Mouse (Mus musculus) intestine, embryonic 14.5 days (tissue): ENCODE measurements around the gene Chst5. TPM values are rescaled to one million over a fixed set of nuclear protein-coding genes. Genes with fewer than 3 reads are reported as not detected.

Source experiments
- ATAC-seq: fragments of 200-750 bp; cut with Nextera tagmentation; replicated peaks from 2 replicates; pipeline ENCODE4 v1.8.0; 2017; ENCODE audit warnings: low read depth, moderate number of reproducible peaks, moderate TSS enrichment, moderate library complexity; ENCODE audit not compliant: low FRiP score, low TSS enrichment
- DNase-seq: peaks from one replicate; pipeline ENCODE4 v3.0.0-alpha.2; 2018; ENCODE audit warnings: low spot score
- H3K27ac ChIP-seq: fragments of 300-500 bp; sonication (generic); 2 replicates; pipeline ENCODE4 v1.5.1; 2014; ENCODE audit warnings: low read depth, mild to moderate bottlenecking, control low read depth
- H3K27me3 ChIP-seq: fragments of 300-500 bp; sonication (generic); replicated peaks from 2 replicates; pipeline ENCODE4 v1.6.1; 2014; ENCODE audit warnings: low read length, control low read depth; ENCODE audit not compliant: control insufficient read depth, insufficient read depth
- H3K36me3 ChIP-seq: fragments of 300-500 bp; sonication (generic); 2 replicates; pipeline ENCODE4 v1.6.1; 2014; ENCODE audit warnings: low read length, control low read depth; ENCODE audit not compliant: control insufficient read depth, insufficient read depth
- H3K4me1 ChIP-seq: fragments of 300-500 bp; sonication (generic); replicated peaks from 2 replicates; pipeline ENCODE4 v1.6.1; 2014; ENCODE audit warnings: low read length, control low read depth, mixed read lengths; ENCODE audit not compliant: control insufficient read depth, insufficient read depth
- H3K4me2 ChIP-seq: fragments of 300-500 bp; sonication (generic); 2 replicates; pipeline ENCODE4 v1.6.1; 2014; ENCODE audit warnings: low read length
- H3K4me3 ChIP-seq: fragments of 300-500 bp; sonication (generic); 2 replicates; pipeline ENCODE4 v1.5.1; 2014; ENCODE audit warnings: low read depth, low read length, control low read depth, mixed read lengths
- H3K9ac ChIP-seq: fragments of 300-500 bp; sonication (generic); 2 replicates; pipeline ENCODE4 v1.6.1; 2014; ENCODE audit warnings: mild to moderate bottlenecking, low read length
- H3K9me3 ChIP-seq: fragments of 300-500 bp; sonication (generic); 2 replicates; pipeline ENCODE4 v1.6.1; 2016; ENCODE audit warnings: low read length, control low read depth; ENCODE audit not compliant: control insufficient read depth
- WGBS: fragments of 180-500 bp; shearing (Covaris S2); extraction: QIAGEN DNeasy Blood & Tissue Kit; methylation state at CpG from one replicate; pipeline ENCODE4 v1.1.7; 2014; 5-methylcytosine and 5-hydroxymethylcytosine counted together
- polyA plus RNA-seq: library from polyadenylated mRNA; unstranded; fragments of >200 nt; fragmentation: Nextera tagmentation; extraction: Ambion mirVana; gene quantifications from 2 replicates; pipeline ENCODE4 v1.2.1, GENCODE M21; 2014

Gene Chst5
- polyA plus RNA-seq, 1 experiment from 2014 or later, result 2.1 TPM

- H3K4me2 ChIP-seq, result peak within 1 kb of the TSS; percentile 87
- no peaks in the 10 kb centered on the region for H3K36me3 ChIP-seq
- peak within 1 kb of the TSS; percentile 63 for H3K4me3 ChIP-seq
- ATAC-seq (peak; percentile 98), DNase-seq (peak; percentile 87)
- peaks cover 10% of the 10 kb centered on the region for H3K4me1 ChIP-seq
- H3K27me3 ChIP-seq, result no peaks in the 10 kb centered on the region
- H3K9me3 ChIP-seq, result no peaks in the 10 kb centered on the region
- WGBS, result 1% methylated on average over 53 of the region's 53 CpGs
- H3K27ac ChIP-seq, result peak within 1 kb of the TSS; percentile 69
- H3K9ac ChIP-seq, result peak within 1 kb of the TSS; percentile 57
These were observed 23.3 kb upstream of the Chst5 start, which contains the start of gene Tmem231 for GRCm38 (mm10) chr8:111933348-111934076. Gene Tmem231 (minus strand): TSS chr8:111933881.

- peak overlapping the region; percentile 69; the same call in 1 of the 2 replicates for H3K27ac ChIP-seq
- peak overlapping the region; percentile 63 for H3K4me3 ChIP-seq
- DNase-seq (peak; percentile 67), ATAC-seq (peak; percentile 52; the same call in 1 of the 2 replicates)
- 30% methylated on average over 19 of the region's 19 CpGs for WGBS
- no peaks in the 10 kb centered on the region for H3K9me3 ChIP-seq
- peak overlapping the region; percentile 87 for H3K4me2 ChIP-seq
- H3K27me3 ChIP-seq, result no peaks in the 10 kb centered on the region
- H3K9ac ChIP-seq, result peak overlapping the region; percentile 57; the same call in 1 of the 2 replicates
- H3K4me1 ChIP-seq, result peaks cover 10% of the 10 kb centered on the region
- no peaks in the 10 kb centered on the region for H3K36me3 ChIP-seq
These were observed 22.5 kb upstream of the Chst5 start for GRCm38 (mm10) chr8:111932580-111933336.

DNA sequence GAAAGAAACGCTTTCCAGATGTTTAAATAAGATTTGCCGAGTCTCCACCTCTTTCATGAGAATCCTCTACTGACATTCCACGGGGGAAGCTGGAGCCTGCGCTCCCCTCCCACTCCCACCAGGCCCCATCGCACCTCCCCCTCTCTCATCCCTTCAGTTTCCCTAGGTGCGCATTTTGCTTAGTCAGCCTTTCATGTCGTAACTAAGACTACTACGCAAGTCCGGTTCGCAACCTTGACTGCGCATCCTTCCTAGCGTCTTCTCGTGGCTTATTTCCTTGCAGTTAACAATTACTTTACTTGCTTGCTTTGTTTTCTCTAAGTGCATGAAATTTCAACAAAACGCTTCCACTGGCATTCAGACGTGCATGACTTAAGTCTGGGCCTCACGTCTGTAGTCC, 21.5 kb upstream of the Chst5 start:
- Histone ChIP-seq H3K9ac (no peak overlapping the region), H3K27me3 (no peaks in the 10 kb centered on the region), H3K9me3 (no peaks in the 10 kb centered on the region), H3K4me2 (peak overlapping the region; percentile 87; the same call in 1 of the 2 replicates), H3K4me1 (peaks cover 10% of the 10 kb centered on the region), H3K27ac (no peak overlapping the region), H3K36me3 (no peaks in the 10 kb centered on the region), H3K4me3 (no peak overlapping the region)
- no peak for DNase-seq
- 69% methylated on average over 16 of the region's 16 CpGs for WGBS
- ATAC-seq, result no peak

DNA sequence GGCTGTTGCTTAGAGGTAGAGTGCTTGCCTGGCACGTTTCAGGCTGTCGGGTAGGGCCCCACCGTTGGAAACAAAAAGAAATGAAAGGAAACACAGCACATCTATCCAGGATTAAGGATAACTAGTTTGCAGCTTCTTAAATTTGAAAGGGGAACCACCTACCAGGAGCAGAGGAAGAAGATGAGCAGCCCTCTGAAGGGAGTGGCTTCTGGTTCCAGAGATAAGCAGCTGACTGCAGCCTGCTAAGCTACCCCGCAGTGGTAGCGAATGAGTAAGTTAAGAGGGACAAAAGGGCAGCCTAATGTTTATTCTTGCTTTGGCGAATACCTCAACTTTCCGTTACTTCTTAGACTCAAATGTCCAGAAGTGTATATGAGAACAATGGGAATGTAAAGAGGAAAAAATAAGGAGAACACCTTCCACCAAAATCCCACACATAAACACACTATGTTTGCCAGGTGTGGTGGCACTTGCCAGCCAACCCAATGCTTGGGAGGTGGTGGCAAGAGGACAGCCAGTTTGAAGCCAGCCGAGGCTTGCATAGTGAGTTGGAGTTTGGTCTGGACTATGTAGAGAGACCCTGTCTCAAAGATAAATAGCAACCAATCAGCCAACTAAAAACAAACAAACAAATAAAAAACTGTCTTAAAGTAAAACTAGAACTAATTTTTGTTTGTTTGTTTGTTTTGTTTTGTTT, 19.5 kb upstream of the Chst5 start:
- Histone ChIP-seq H3K36me3 (no peaks in the 10 kb centered on the region), H3K4me2 (no peak overlapping the region), H3K4me3 (no peak overlapping the region), H3K4me1 (peaks cover 10% of the 10 kb centered on the region), H3K27me3 (no peaks in the 10 kb centered on the region), H3K27ac (no peak overlapping the region), H3K9ac (no peak overlapping the region), H3K9me3 (no peaks in the 10 kb centered on the region)
- WGBS, result 56% methylated on average over 8 of the region's 8 CpGs
- no peak for DNase-seq
- no peak for ATAC-seq

DNA sequence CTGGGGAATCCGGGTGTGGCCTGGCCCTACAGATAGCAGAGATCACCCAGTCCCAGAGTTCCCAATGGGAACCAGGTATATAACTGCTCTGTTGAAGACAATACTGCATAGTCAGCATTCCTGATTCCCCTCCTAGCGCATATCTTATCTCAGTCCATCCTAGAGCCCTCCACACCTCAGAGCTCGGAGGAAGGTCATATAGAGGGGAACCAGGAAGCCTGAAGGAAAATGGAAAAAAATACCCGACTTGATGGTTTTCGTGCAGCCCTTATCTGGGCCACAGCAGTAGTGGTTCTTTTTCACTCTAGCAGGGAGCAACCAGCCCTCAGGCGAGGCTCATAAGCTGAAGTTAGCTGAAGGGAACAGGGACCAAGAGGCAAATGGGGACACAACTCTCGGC, 14.7 kb upstream of the Chst5 start:
- 0 out of 2 replicates have a peak, but pooled peaks have one; percentile 41 for ATAC-seq
- H3K4me2 ChIP-seq, result no peak overlapping the region
- no peak overlapping the region for H3K27ac ChIP-seq
- no peak for DNase-seq
- no peaks in the 10 kb centered on the region for H3K27me3 ChIP-seq
- WGBS, result 60% methylated on average over 7 of the region's 7 CpGs
- H3K9me3 ChIP-seq, result no peaks in the 10 kb centered on the region
- no peak overlapping the region for H3K4me3 ChIP-seq
- no peaks in the 10 kb centered on the region for H3K4me1 ChIP-seq
- H3K9ac ChIP-seq, result no peak overlapping the region
- no peaks in the 10 kb centered on the region for H3K36me3 ChIP-seq

DNA sequence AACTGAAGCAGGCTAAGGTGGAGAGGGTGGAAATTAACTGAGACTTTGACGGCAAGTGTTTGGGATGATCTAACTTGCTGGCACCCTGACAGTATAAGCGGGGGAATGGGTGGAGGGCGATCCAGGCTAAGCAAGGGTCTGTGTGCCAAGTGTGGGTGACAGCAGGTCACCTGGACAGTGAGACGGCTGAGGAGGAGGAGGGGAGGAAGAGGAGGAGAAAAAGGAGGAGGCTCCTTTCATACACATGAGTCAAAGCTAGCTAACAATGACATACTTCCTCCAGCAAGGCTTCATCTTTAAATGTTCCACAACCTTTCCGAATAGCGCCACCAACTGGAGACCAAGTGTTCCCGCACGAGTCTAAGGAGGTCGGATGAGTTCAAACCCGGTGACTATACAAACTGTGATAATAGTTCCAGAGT, 13.1 kb upstream of the Chst5 start:
- 32% methylated on average over 10 of the region's 10 CpGs for WGBS
- Histone ChIP-seq H3K4me1 (no peaks in the 10 kb centered on the region), H3K9ac (no peak overlapping the region), H3K9me3 (no peaks in the 10 kb centered on the region), H3K4me2 (no peak overlapping the region), H3K27ac (no peak overlapping the region), H3K4me3 (no peak overlapping the region), H3K27me3 (no peaks in the 10 kb centered on the region), H3K36me3 (no peaks in the 10 kb centered on the region)
- no peak for DNase-seq
- ATAC-seq, result 0 out of 2 replicates have a peak, but pooled peaks have one; percentile 29

DNA sequence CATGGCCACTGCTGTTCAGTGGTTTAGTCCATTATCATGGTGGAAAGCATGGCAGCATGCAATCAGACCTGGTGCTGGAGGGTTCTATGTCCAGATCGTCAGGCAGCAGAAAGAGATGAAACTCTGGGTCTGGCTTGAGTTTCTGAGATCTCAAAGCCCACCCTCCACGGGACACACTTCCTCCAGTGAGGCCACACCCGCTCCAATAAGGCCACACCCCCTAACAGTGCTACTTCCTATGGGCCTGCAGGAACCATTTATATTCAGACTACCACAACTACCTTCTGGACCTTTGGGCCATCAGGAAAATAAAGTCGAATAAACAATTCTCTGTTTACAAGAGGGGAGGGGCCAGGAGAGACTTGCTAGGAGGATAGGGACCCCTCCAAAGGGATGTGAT, 10.7 kb upstream of the Chst5 start:
- Histone ChIP-seq H3K27ac (no peak overlapping the region), H3K36me3 (no peaks in the 10 kb centered on the region), H3K27me3 (no peaks in the 10 kb centered on the region), H3K9ac (no peak overlapping the region), H3K4me2 (no peak overlapping the region), H3K4me3 (no peak overlapping the region), H3K4me1 (no peaks in the 10 kb centered on the region), H3K9me3 (no peaks in the 10 kb centered on the region)
- WGBS, result 82% methylated on average over 4 of the region's 4 CpGs
- DNase-seq (no peak), ATAC-seq (no peak)

DNA sequence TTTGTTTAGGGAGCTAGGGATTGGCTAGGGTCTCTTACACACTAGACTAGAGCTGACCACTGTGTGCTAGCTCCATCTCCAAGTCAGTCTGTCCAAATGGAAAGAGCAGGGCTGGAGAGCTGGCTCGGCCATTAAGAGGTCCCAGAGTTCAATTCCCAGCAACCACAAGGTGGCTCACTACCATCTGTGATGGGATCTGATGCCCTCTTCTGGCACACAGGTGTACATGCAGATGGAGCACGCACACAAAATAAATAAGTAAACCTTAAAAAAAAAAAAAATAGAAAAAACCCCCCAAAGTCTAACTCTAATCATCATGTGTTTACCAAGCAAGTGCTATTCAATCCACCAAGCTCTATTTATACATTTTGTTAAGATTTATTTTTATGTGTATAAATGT, 9.4 kb upstream of the Chst5 start:
- Histone ChIP-seq H3K36me3 (no peaks in the 10 kb centered on the region), H3K9me3 (no peaks in the 10 kb centered on the region), H3K9ac (no peak overlapping the region), H3K27ac (no peak overlapping the region), H3K4me2 (no peak overlapping the region), H3K4me1 (no peaks in the 10 kb centered on the region), H3K27me3 (no peaks in the 10 kb centered on the region), H3K4me3 (no peak overlapping the region)
- ATAC-seq (no peak), DNase-seq (no peak)
- 87% methylated on average over 2 of the region's 2 CpGs for WGBS
